Mouse (Mus musculus) neural tube, embryonic 11.5 days (tissue): ENCODE measurements around the gene Dnal4. TPM values are rescaled to one million over a fixed set of nuclear protein-coding genes. Genes with fewer than 3 reads are reported as not detected.
A peak's percentile ranks its signal among the peaks of the same experiment; 100 is the strongest.

ENCODE experiments used
- ATAC-seq: fragments of 200-750 bp; cut with Nextera tagmentation; 2 replicates; pipeline ENCODE4 v1.8.0; 2017; ENCODE audit warnings: moderate number of reproducible peaks, mild to moderate bottlenecking, moderate TSS enrichment, moderate library complexity; ENCODE audit not compliant: insufficient read depth, low FRiP score, low TSS enrichment
- DNase-seq: peaks from one replicate; pipeline ENCODE4 v3.0.0-alpha.2; 2015; ENCODE audit warnings: low spot score
- H3K27ac ChIP-seq: fragments of 300-500 bp; sonication (generic); 2 replicates; pipeline ENCODE4 v1.5.1; 2014; ENCODE audit warnings: low read depth, mild to moderate bottlenecking, low read length
- H3K27me3 ChIP-seq: fragments of 300-500 bp; sonication (generic); 2 replicates; pipeline ENCODE4 v1.6.1; 2014; ENCODE audit warnings: mild to moderate bottlenecking, low read length, mixed read lengths; ENCODE audit not compliant: control insufficient read depth, insufficient read depth
- H3K36me3 ChIP-seq: fragments of 300-500 bp; sonication (generic); 2 replicates; pipeline ENCODE4 v1.6.1; 2014; ENCODE audit warnings: mild to moderate bottlenecking, low read length, moderate library complexity, mixed read lengths; ENCODE audit not compliant: control insufficient read depth, insufficient read depth
- H3K4me1 ChIP-seq: fragments of 300-500 bp; sonication (generic); 2 replicates; pipeline ENCODE4 v1.6.1; 2014; ENCODE audit warnings: low read length, mixed read lengths; ENCODE audit not compliant: control insufficient read depth, insufficient read depth
- H3K4me2 ChIP-seq: fragments of 300-500 bp; sonication (generic); 2 replicates; pipeline ENCODE4 v1.6.1; 2014; ENCODE audit warnings: low read depth, mild to moderate bottlenecking, moderate library complexity
- H3K4me3 ChIP-seq: fragments of 300-500 bp; sonication (generic); 2 replicates; pipeline ENCODE4 v1.5.1; 2014; ENCODE audit warnings: low read depth, low read length
- H3K9ac ChIP-seq: fragments of 300-500 bp; sonication (generic); 2 replicates; pipeline ENCODE4 v1.6.1; 2014; ENCODE audit warnings: mild to moderate bottlenecking, low read length
- H3K9me3 ChIP-seq: fragments of 300-500 bp; sonication (generic); 2 replicates; pipeline ENCODE4 v1.6.1; 2016; ENCODE audit warnings: low read length; ENCODE audit not compliant: control insufficient read depth
- WGBS: fragments of 180-500 bp; shearing (Covaris S2); extraction: QIAGEN DNeasy Blood & Tissue Kit; methylation state at CpG from one replicate; pipeline ENCODE4 v1.1.7; 2014; 5-methylcytosine and 5-hydroxymethylcytosine counted together
- polyA plus RNA-seq: library from polyadenylated mRNA; unstranded; fragments of >200 nt; fragmentation: Nextera tagmentation; extraction: Ambion mirVana; gene quantifications from 2 replicates; pipeline ENCODE4 v1.2.1, GENCODE M21; 2014

Gene Dnal4
- polyA plus RNA-seq, 1 experiment from 2014 or later, result 70.8 TPM

DNA sequence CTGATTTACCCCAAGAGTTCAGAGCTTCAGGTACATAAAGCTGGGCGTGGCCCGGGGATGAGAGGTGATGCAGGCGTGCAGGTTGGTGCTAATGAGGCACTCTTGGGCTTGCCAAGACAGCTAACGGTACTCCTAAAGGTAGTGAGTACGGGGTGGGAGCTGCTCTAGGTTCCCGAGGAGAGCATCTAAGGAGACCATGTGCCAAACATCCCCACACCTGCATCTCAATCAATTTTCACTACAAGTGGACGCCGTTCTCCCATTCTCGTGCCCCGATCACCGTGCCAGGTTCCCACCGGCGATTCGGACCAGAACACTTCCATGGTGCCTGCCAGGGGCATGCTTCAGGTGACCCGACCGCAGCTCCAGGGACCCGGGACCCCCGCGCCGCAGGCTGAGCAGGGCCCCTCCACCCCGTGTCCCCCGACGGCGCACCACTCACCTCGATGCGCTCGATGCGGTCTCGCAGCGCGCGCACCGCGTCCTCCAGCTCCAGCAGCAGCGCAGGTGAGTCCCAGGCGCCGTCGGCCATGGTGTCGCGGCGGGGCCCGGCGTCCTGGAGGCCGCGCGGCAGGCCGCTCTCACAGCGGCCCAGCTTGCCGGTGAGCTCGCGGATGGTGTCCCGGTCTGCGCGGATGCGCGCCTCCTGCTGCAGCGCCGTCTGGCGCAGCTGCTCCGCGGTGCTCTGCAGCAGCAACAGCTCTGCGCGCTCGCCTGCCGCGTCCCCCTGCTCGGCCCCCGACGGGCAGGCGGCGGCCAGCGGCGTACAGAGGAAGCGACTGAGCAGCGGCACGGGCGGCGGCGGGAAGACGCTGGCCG, 26.1 kb upstream of the Dnal4 start:
- Histone ChIP-seq H3K27ac (0 out of 2 replicates have a peak overlapping the region, but pooled peaks have one; percentile 14), H3K4me2 (peak overlapping the region; percentile 59), H3K4me3 (peak overlapping the region; percentile 53), H3K9me3 (no peaks in the 10 kb centered on the region), H3K9ac (peak overlapping the region; percentile 62), H3K4me1 (no peaks in the 10 kb centered on the region), H3K27me3 (peaks cover 48% of the 10 kb centered on the region), H3K36me3 (no peaks in the 10 kb centered on the region)
- DNase-seq, result peak; percentile 63
- 5% methylated on average over 70 of the region's 81 CpGs for WGBS
- ATAC-seq, result 0 out of 2 replicates have a peak, but pooled peaks have one; percentile 25

DNA sequence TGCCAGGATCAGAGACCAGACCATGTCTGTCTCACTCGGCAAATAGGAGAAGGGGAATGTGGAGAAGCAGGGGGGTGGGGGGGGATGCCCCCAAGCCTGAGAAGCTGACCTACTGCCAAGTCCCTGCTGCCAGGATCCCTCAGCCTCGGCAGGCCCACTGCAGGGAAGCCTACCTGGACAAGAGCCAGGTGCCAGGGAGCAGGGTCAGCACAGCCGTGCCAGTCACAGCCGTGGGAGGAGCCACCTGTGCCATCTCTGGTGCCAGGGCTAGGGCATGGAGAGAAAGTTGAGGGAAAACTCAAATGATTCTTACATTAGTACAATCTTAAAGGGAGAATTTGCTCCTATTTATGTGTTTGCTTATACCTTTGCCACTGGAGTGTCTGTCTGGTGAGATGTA, 24.7 kb upstream of the Dnal4 start:
- H3K4me1 ChIP-seq, result no peaks in the 10 kb centered on the region
- no peaks in the 10 kb centered on the region for H3K9me3 ChIP-seq
- no peak overlapping the region for H3K27ac ChIP-seq
- no peak overlapping the region for H3K4me3 ChIP-seq
- peaks cover 48% of the 10 kb centered on the region for H3K27me3 ChIP-seq
- no peak overlapping the region for H3K4me2 ChIP-seq
- DNase-seq, result no peak
- no peak for ATAC-seq
- H3K9ac ChIP-seq, result no peak overlapping the region
- whole genome bisulfite sequencing, result 58% methylated on average over 4 of the region's 4 CpGs
- H3K36me3 ChIP-seq, result no peaks in the 10 kb centered on the region

DNA sequence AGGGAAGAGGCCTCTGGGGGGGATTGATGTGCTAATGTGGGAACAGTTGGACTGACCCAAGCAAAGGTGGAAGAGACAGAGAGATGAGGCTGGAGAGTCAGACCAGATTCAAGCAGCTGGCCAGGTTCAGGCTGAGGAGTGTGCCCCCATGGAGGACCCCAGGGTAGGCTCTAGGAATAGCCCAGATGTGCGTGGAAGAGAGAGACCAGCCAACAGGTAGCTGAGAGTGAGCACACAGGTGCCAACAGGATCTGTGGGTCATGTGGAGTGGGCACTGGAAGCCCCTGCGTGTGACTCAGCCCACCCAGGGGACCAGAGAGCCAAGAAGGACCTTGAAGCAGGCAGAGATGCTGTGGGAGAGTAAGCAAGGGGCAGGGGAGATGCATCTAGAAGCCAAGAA, 24.0 kb upstream of the Dnal4 start:
- peaks cover 47% of the 10 kb centered on the region for H3K27me3 ChIP-seq

DNA sequence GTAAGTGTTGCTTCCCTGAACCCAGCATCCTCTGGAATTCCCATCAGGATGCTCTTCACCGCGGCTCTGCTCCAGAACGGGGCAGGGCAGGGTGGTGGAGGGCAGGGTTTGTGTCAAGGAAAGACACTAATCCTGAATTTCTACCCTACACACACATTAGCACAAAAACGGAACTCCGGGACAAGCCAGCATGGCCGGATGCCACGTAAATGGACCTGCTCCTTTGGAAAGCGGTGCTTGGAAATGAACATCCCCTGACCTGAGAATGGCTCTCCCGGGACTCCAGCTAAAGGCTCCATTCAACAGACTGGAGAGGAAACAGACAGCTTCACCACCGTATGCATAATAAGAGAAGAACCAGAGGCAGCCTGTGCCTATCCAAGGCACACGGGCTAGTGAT, 23.1 kb upstream of the Dnal4 start:
- H3K4me1 ChIP-seq, result no peaks in the 10 kb centered on the region
- no peak overlapping the region for H3K4me3 ChIP-seq
- ATAC-seq, result no peak
- no peak overlapping the region for H3K9ac ChIP-seq
- H3K4me2 ChIP-seq, result no peak overlapping the region
- no peak for DNase-seq
- H3K27me3 ChIP-seq, result peaks cover 37% of the 10 kb centered on the region
- no peaks in the 10 kb centered on the region for H3K9me3 ChIP-seq
- no peaks in the 10 kb centered on the region for H3K36me3 ChIP-seq
- 53% methylated on average over 11 of the region's 11 CpGs for WGBS
- no peak overlapping the region for H3K27ac ChIP-seq

More for the DNA sequence above, 24.0 kb upstream of the Dnal4 start:
- Histone ChIP-seq H3K4me2 (no peak overlapping the region), H3K27ac (no peak overlapping the region), H3K9ac (no peak overlapping the region), H3K4me1 (no peaks in the 10 kb centered on the region), H3K9me3 (no peaks in the 10 kb centered on the region), H3K4me3 (no peak overlapping the region), H3K36me3 (no peaks in the 10 kb centered on the region)
- DNase-seq (no peak), ATAC-seq (no peak)
- 65% methylated on average over 2 of the region's 2 CpGs for WGBS

DNA sequence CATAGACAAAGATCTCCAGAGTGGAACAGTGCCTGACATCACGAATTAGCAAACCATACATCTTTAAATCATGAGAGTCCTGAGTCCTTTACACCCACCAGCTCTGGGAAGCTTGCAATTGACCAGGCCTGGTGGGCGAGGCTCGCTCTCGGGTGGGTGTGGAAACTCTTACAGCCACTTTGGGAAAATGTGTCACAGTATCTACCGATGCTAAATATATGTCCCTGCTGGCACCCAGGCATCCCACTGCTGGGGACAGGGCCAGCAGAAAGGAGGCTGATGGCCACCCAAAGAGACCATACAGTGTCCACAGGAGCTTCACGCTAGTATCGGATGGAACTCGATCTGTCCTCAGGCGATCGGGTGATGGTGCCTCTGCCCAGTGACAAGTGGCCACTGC, 20.9 kb upstream of the Dnal4 start:
- DNase-seq (no peak), ATAC-seq (no peak)
- H3K27ac ChIP-seq, result no peak overlapping the region
- H3K9me3 ChIP-seq, result no peaks in the 10 kb centered on the region
- no peak overlapping the region for H3K9ac ChIP-seq
- peaks cover 17% of the 10 kb centered on the region for H3K27me3 ChIP-seq
- H3K4me3 ChIP-seq, result no peak overlapping the region
- WGBS, result 92% methylated on average over 10 of the region's 10 CpGs
- no peaks in the 10 kb centered on the region for H3K36me3 ChIP-seq
- H3K4me2 ChIP-seq, result no peak overlapping the region
- H3K4me1 ChIP-seq, result no peaks in the 10 kb centered on the region

DNA sequence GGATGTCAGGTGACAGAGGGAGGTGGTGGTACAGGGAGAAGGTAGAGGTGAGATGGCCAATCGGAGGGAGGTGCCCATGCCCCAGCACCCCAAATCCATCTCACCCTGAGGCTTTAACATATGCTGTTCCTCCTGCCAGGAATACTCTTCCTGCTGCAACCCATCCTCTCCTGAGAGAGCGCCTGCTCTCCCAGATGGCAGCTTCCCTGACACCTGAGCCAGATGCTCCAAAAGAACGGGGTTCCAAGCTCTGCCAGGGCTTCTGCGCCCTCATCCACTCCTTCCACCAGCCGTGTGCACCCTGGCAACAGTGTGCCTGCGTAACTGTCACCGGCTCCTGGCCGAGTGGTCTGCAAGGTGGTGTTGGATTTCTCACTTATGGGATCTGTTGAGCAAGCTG, 20.0 kb upstream of the Dnal4 start:
- Histone ChIP-seq H3K4me1 (no peaks in the 10 kb centered on the region), H3K27ac (no peak overlapping the region), H3K9me3 (no peaks in the 10 kb centered on the region), H3K36me3 (no peaks in the 10 kb centered on the region), H3K4me3 (no peak overlapping the region), H3K4me2 (no peak overlapping the region), H3K9ac (no peak overlapping the region), H3K27me3 (peaks cover 8% of the 10 kb centered on the region)
- ATAC-seq (no peak), DNase-seq (no peak)
- WGBS, result 78% methylated on average over 8 of the region's 8 CpGs

DNA sequence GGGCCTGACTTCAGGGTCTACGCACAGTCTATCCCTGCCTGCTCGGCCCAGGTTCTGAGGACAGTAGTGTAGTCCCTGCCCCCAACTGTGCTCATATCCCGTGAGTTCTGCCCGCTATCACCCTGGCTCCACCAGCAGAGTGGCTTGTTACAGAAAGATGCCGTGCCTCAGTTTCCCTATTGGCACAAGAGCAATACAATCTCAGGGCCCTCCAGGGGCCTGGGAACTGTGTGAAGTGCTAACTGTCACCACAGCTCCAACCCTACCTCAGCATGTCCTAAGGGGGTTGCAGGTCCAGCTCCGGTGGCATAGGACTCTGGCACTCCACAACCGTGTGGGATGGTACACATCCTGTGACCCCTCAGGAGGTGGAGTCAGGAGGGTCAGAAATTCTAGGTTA, 19.4 kb upstream of the Dnal4 start:
- Histone ChIP-seq H3K27me3 (peaks cover 2% of the 10 kb centered on the region), H3K27ac (no peak overlapping the region), H3K4me2 (no peak overlapping the region), H3K4me1 (no peaks in the 10 kb centered on the region), H3K36me3 (no peaks in the 10 kb centered on the region), H3K9ac (no peak overlapping the region), H3K4me3 (no peak overlapping the region), H3K9me3 (no peaks in the 10 kb centered on the region)
- WGBS, result 90% methylated on average over 7 of the region's 7 CpGs
- ATAC-seq, result no peak
- DNase-seq, result no peak

DNA sequence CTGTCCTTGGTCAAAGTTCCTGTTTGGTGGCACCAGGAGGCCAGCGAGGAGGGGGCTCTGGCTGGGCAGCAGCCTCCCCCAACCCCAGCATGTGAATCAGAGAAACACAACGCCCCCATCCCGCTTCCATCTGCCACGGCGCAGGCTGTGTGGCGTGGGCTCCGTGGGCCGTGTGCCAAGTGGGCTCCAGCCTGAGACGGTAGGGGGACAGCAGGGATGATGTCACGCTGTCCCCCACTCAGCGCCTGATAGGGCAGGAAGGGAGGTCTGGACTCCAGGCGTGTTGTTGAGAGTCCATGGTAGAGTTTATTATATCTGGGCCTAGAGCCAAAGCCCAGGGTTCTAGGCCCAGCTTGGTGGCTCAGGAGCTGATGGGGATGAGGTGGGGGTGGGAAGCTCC, 18.6 kb upstream of the Dnal4 start:
- H3K27ac ChIP-seq, result no peak overlapping the region
- no peak overlapping the region for H3K4me3 ChIP-seq
- DNase-seq (no peak), ATAC-seq (no peak)
- no peaks in the 10 kb centered on the region for H3K9me3 ChIP-seq
- no peaks in the 10 kb centered on the region for H3K36me3 ChIP-seq
- no peak overlapping the region for H3K4me2 ChIP-seq
- H3K9ac ChIP-seq, result no peak overlapping the region
- no peaks in the 10 kb centered on the region for H3K27me3 ChIP-seq
- WGBS, result 92% methylated on average over 12 of the region's 12 CpGs
- H3K4me1 ChIP-seq, result no peaks in the 10 kb centered on the region

DNA sequence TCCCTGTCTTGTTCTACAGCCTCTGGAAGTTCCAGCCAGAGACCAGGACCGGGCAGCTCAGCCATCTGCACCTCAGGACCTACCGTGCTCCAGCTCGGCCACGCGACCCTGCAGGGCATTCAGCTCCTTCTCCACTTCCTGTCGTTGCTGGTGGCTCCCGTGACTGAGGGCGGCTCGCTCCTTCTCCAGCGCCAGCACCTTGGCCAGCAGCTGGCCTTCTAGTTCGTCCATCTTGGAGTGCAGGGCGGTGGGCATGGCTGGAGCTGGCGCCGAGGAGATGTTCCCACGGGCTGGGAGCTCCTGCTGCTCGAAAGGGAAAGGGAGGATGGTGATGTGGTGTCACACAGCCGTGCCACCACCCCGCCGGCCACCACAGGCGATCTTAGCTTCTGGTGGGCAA, 16.5 kb upstream of the Dnal4 start:
- Histone ChIP-seq H3K4me2 (no peak overlapping the region), H3K4me3 (no peak overlapping the region), H3K36me3 (no peaks in the 10 kb centered on the region), H3K9me3 (no peaks in the 10 kb centered on the region), H3K27ac (no peak overlapping the region), H3K9ac (no peak overlapping the region), H3K27me3 (no peaks in the 10 kb centered on the region), H3K4me1 (no peaks in the 10 kb centered on the region)
- 34% methylated on average over 20 of the region's 20 CpGs for WGBS
- no peak for ATAC-seq
- no peak for DNase-seq
